Mouse (Mus musculus) MEL (cell line): ENCODE results near the gene Wdr31. TPM values are rescaled to one million over a fixed set of nuclear protein-coding genes. Genes with fewer than 3 reads are reported as not detected.

Experiments
- CHD1 ChIP-seq: IDR thresholded peaks from 2 replicates; pipeline ENCODE4 v1.6.1; 2012; ENCODE audit warnings: low read depth, mild to moderate bottlenecking, inconsistent platforms, low read length, improper control_type of control experiment
- CHD2 ChIP-seq: IDR thresholded peaks from 2 replicates; pipeline ENCODE4 v1.6.1; 2011; ENCODE audit warnings: low read length, improper control_type of control experiment
- E2F4 ChIP-seq: IDR thresholded peaks from 2 replicates; pipeline ENCODE4 v1.6.1; 2011; ENCODE audit warnings: low read depth, low read length, improper control_type of control experiment, borderline replicate concordance
- ELF1 ChIP-seq: IDR thresholded peaks from 2 replicates; pipeline ENCODE4 v1.6.1; 2014; ENCODE audit warnings: low read depth, mild to moderate bottlenecking, inconsistent platforms, low read length, improper control_type of control experiment, moderate library complexity
- EP300 ChIP-seq, 2 experiments: IDR thresholded peaks; 2 replicates each; pipeline ENCODE4 v1.6.1; 2011; ENCODE audit warnings: improper control_type of control experiment in 2 of 2, low read length in 2 of 2, low read depth in 1 of 2, mild to moderate bottlenecking in 1 of 2
- ETS1 ChIP-seq: IDR thresholded peaks from 2 replicates; pipeline ENCODE4 v1.6.1; 2012; ENCODE audit warnings: low read depth, mild to moderate bottlenecking, inconsistent platforms, low read length, improper control_type of control experiment, moderate library complexity
- GABPA ChIP-seq: IDR thresholded peaks from 2 replicates; pipeline ENCODE4 v1.6.1; 2012; ENCODE audit warnings: low read depth, mild to moderate bottlenecking, inconsistent platforms, low read length, improper control_type of control experiment, moderate library complexity
- GATA1 ChIP-seq: IDR thresholded peaks from 2 replicates; pipeline ENCODE4 v1.6.1; 2011; ENCODE audit warnings: low read depth, low read length, improper control_type of control experiment
- KAT2A ChIP-seq: conservative IDR thresholded peaks from 2 replicates; pipeline ENCODE4 v1.6.1; 2012; ENCODE audit warnings: low read depth, low read length, improper control_type of control experiment, inconsistent platforms
- MAFK ChIP-seq: IDR thresholded peaks from 2 replicates; pipeline ENCODE4 v1.6.1; 2011; ENCODE audit warnings: low read depth, mild to moderate bottlenecking, low read length, improper control_type of control experiment, borderline replicate concordance
- MAX ChIP-seq: IDR thresholded peaks from 2 replicates; pipeline ENCODE4 v1.6.1; 2011; ENCODE audit warnings: low read length, improper control_type of control experiment
- MAZ ChIP-seq: IDR thresholded peaks from 2 replicates; pipeline ENCODE4 v1.6.1; 2012; ENCODE audit warnings: low read depth, mild to moderate bottlenecking, inconsistent platforms, low read length, improper control_type of control experiment
- MEF2A ChIP-seq: IDR thresholded peaks from 2 replicates; pipeline ENCODE4 v1.6.1; 2014; ENCODE audit warnings: low read depth, mild to moderate bottlenecking, inconsistent platforms, low read length, improper control_type of control experiment; ENCODE audit not compliant: poor library complexity, insufficient replicate concordance, severe bottlenecking; ENCODE audit errors: extremely low read depth
- MXI1 ChIP-seq: IDR thresholded peaks from 2 replicates; pipeline ENCODE4 v1.6.1; 2011; ENCODE audit warnings: mild to moderate bottlenecking, low read depth, low read length, improper control_type of control experiment
- POLR2A ChIP-seq, 2 experiments: IDR thresholded peaks; 2 replicates each; pipeline ENCODE4 v1.6.1; 2011 to 2012; ENCODE audit warnings: low read length in 2 of 2, mild to moderate bottlenecking in 2 of 2, control low read depth in 1 of 2, improper control_type of control experiment in 1 of 2, low read depth in 1 of 2, moderate library complexity in 1 of 2; ENCODE audit not compliant: control insufficient read depth in 1 of 2, insufficient read depth in 1 of 2, poor library complexity in 1 of 2
- POLR2AphosphoS2 ChIP-seq: IDR thresholded peaks from 2 replicates; pipeline ENCODE4 v1.6.1; 2011; ENCODE audit warnings: low read length, improper control_type of control experiment
- RCOR1 ChIP-seq: IDR thresholded peaks from 2 replicates; pipeline ENCODE4 v1.6.1; 2012; ENCODE audit warnings: low read depth, mild to moderate bottlenecking, inconsistent platforms, low read length, improper control_type of control experiment
- SMC3 ChIP-seq: IDR thresholded peaks from 2 replicates; pipeline ENCODE4 v1.6.1; 2011; ENCODE audit warnings: low read depth, low read length, improper control_type of control experiment
- TCF12 ChIP-seq: IDR thresholded peaks from 2 replicates; pipeline ENCODE4 v1.6.1; 2014; ENCODE audit warnings: low read depth, mild to moderate bottlenecking, inconsistent platforms, low read length, improper control_type of control experiment, moderate library complexity
- USF1 ChIP-seq: IDR thresholded peaks from 2 replicates; pipeline ENCODE4 v1.6.1; 2014; ENCODE audit warnings: low read depth, mild to moderate bottlenecking, inconsistent platforms, low read length, improper control_type of control experiment, moderate library complexity
- USF2 ChIP-seq, 2 experiments: IDR thresholded peaks; 2 replicates each; pipeline ENCODE4 v1.6.1; 2011 to 2012; ENCODE audit warnings: improper control_type of control experiment in 2 of 2, low read length in 2 of 2, borderline replicate concordance in 1 of 2, inconsistent platforms in 1 of 2, low read depth in 1 of 2, mild to moderate bottlenecking in 1 of 2; ENCODE audit not compliant: insufficient read depth in 1 of 2
- ZC3H11A ChIP-seq: IDR thresholded peaks from 2 replicates; pipeline ENCODE4 v1.6.1; 2012; ENCODE audit warnings: low read depth, mild to moderate bottlenecking, inconsistent platforms, low read length, improper control_type of control experiment
- ZKSCAN1 ChIP-seq: IDR thresholded peaks from 2 replicates; pipeline ENCODE4 v1.6.1; 2012; ENCODE audit warnings: low read depth, mild to moderate bottlenecking, inconsistent platforms, low read length, improper control_type of control experiment, moderate library complexity
- ZNF384 ChIP-seq: IDR thresholded peaks from 2 replicates; pipeline ENCODE4 v1.6.1; 2012; ENCODE audit warnings: low read depth, mild to moderate bottlenecking, inconsistent platforms, low read length, improper control_type of control experiment
- polyA plus RNA-seq, 2 experiments: library from polyadenylated mRNA; stranded (reverse) in 1 of 2; unstranded in 1 of 2; fragments of >175 nt in 1 of 2; fragments of >200 nt in 1 of 2; gene quantifications; 2 replicates each; pipeline versions ENCODE4 v1.2.1 to v1.2.4; 2012; ENCODE audit warnings: low replicate concordance in 2 of 2, low read depth in 1 of 2; ENCODE audit not compliant: insufficient read length in 2 of 2, insufficient read depth in 1 of 2, missing spikeins in 1 of 2
- total RNA-seq: library from RNA; depleted of rRNA; stranded (reverse); fragments of 300-350 nt; gene quantifications from 2 replicates; pipeline ENCODE4 v1.2.3, GENCODE M21; 2012

Wdr31 gene
- total and polyA plus RNA-seq, 3 experiments: 0.91 to 1.9 TPM; not detected in 1

GRCm38 (mm10) chr4:62501964-62502732, 31.5 kb upstream of the Wdr31 start (continued):
- no peak; the same call in 1 of the 2 replicates for TF ChIP-seq KAT2A
- peak; percentile 34; the same call in 1 of the 2 replicates for TF ChIP-seq GABPA
- TF ChIP-seq SMC3: 0 out of 2 replicates have a peak, but pooled peaks have one; percentile 16
- TF ChIP-seq ZNF384: no peak; the same call in 1 of the 2 replicates
- no peak for TF ChIP-seq USF1
- peak; percentile 95 for TF ChIP-seq MAZ
- TF ChIP-seq CHD1: no peak
- TF ChIP-seq ETS1: peak; percentile 68; the same call in 1 of the 2 replicates
- TF ChIP-seq CHD2: peak; percentile 12; the same call in 1 of the 2 replicates
- peak in 1 of 2 experiments; percentile 48; a peak in 3 of 4 replicates for TF ChIP-seq EP300 (IDR thresholded peaks at IDR 0.05; ENCODE audit: low read depth in 1 of 2, low read length in 2 of 2)
- no peak for TF ChIP-seq ZC3H11A
- TF ChIP-seq MXI1: peak; percentile 85; the same call in 1 of the 2 replicates
- no peak for TF ChIP-seq USF2 (IDR thresholded peaks at IDR 0.05; ENCODE audit: borderline replicate concordance in 1 of 2, insufficient read depth in 1 of 2, low read depth in 1 of 2, low read length in 2 of 2)
- peak; percentile 87 for TF ChIP-seq MAX
- peak; percentile 99 for TF ChIP-seq POLR2AphosphoS2
- TF ChIP-seq GATA1: no peak
- no peak for TF ChIP-seq RCOR1
- TF ChIP-seq ZKSCAN1: no peak
- peak in 1 of 2 experiments; percentile 98; a peak in 2 of 4 replicates for TF ChIP-seq POLR2A (IDR thresholded peaks at IDR 0.05; ENCODE audit: control insufficient read depth in 1 of 2, insufficient read depth in 1 of 2, low read depth in 1 of 2, low read length in 2 of 2, poor library complexity in 1 of 2)
- peak; percentile 59; the same call in 1 of the 2 replicates for TF ChIP-seq MEF2A
- TF ChIP-seq ELF1: peak; percentile 79
- no peak for TF ChIP-seq MAFK
- no peak for TF ChIP-seq E2F4
- TF ChIP-seq TCF12: peak; percentile 77
